In genomic region chr17:34956340-34956739, GRCm38 (mm10) we compare ENCODE assay signal across 1 mouse cellular context.
TF ChIP-seq lines count a peak whose summit lies in the region.

No protein-coding gene starts in this region.

TF ChIP-seq in MEL, 35 proteins besides CTCF, POLR2A, EP300 and RAD21:
- TF ChIP-seq ETS1 (IDR thresholded peaks at IDR 0.05; ENCODE audit: low read depth, low read length): no peak
- TF ChIP-seq SIN3A (IDR thresholded peaks at IDR 0.05; ENCODE audit: low read length): 0 out of 2 replicates have a peak, but pooled peaks have one; percentile 24
- peak; percentile 54 for TF ChIP-seq ZC3H11A (IDR thresholded peaks at IDR 0.05; ENCODE audit: low read depth, low read length)
- TF ChIP-seq KAT2A (conservative IDR thresholded peaks at IDR 0.05; ENCODE audit: low read depth, low read length): no peak
- peak; percentile 70 for TF ChIP-seq SMC3 (IDR thresholded peaks at IDR 0.05; ENCODE audit: low read depth, low read length)
- peak; percentile 73 for TF ChIP-seq ZNF384 (IDR thresholded peaks at IDR 0.05; ENCODE audit: low read depth, low read length)
- no peak for TF ChIP-seq GATA1 (IDR thresholded peaks at IDR 0.05; ENCODE audit: low read depth, low read length)
